Mouse (Mus musculus): ENCODE results near the gene Plekhh1.

DNA sequence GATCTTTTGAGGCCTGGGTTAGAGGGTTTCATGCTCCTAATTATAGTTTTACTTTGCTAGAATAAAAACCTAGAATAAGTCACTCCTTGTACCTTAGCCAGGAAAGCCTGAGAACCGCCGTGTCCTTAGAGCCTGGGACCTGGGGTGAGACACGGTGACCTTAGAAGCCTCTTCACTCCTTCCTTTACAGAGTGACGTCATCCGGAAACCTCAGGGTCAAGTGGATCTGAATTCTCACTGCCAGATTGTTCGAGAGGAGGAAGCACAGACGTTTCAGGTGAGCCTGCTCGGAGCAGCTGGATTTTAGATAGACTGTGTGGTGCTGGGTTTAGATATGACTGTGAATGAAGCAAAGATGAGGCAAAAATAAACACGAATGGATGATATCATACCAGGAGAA is 37.5 kb downstream of the Plekhh1 start:
- TF ChIP-seq CTCF (IDR thresholded peaks at IDR 0.05; ENCODE audit: borderline replicate concordance, insufficient read depth, low read depth, low read length) (no peak), POLR2A (IDR thresholded peaks at IDR 0.05; ENCODE audit: borderline replicate concordance, insufficient read depth, low read length) (no peak)

Data from cerebellum, adult 2 months (tissue).